Mouse (Mus musculus) adrenal gland, postnatal 10 days (tissue): ENCODE results near the gene Itln1. TPM values are rescaled to one million over a fixed set of nuclear protein-coding genes. Genes with fewer than 3 reads are reported as not detected.
A peak's percentile ranks its signal among the peaks of the same experiment; 100 is the strongest.
"Not testable (repeated sequence)": the region's sequence is repeated elsewhere in the genome, so short reads cannot be mapped to it uniquely, and the experiment has no call there.

ENCODE experiments used
- DNase-seq: peaks from one replicate; pipeline ENCODE4 v3.0.0; 2021; ENCODE audit warnings: mixed read lengths
- total RNA-seq, 2 experiments: library from RNA; stranded (reverse); gene quantifications; 2 replicates each; pipeline ENCODE4 v1.2.3; 2021

The Itln1 gene
- total RNA-seq, 2 experiments from 2014 or later, result not detected

GRCm38 (mm10) chr1:171513234-171513633 is 21.9 kb downstream of the Itln1 start:
- DNase-seq, result no peak

GRCm38 (mm10) chr1:171504586-171504985 is 30.5 kb downstream of the Itln1 start:
- no peak for DNase-seq

- DNase-seq, result peak; percentile 72
These were observed 31.4 kb downstream of the Itln1 start for GRCm38 (mm10) chr1:171503592-171504291.

- DNase-seq, result peak; percentile 94
These were observed 31.9 kb downstream of the Itln1 start, which contains the start of gene Alyref2 for GRCm38 (mm10) chr1:171503250-171503591. Gene Alyref2 (plus strand): TSS chr1:171503478.

GRCm38 (mm10) chr1:171502388-171503249 is 32.5 kb downstream of the Itln1 start:
- peak; percentile 60 for DNase-seq

- DNase-seq, result peak; percentile 33
These were observed 33.4 kb downstream of the Itln1 start for GRCm38 (mm10) chr1:171501636-171502080.

- no peak for DNase-seq
These were observed 34.0 kb downstream of the Itln1 start for GRCm38 (mm10) chr1:171501016-171501610.

- no peak for DNase-seq
These were observed 35.2 kb downstream of the Itln1 start for GRCm38 (mm10) chr1:171499856-171500255.

- no peak for DNase-seq
These were observed 39.7 kb downstream of the Itln1 start for GRCm38 (mm10) chr1:171495371-171495770.

GRCm38 (mm10) chr1:171494241-171494640 is 40.9 kb downstream of the Itln1 start:
- DNase-seq, result no peak

- DNase-seq, result peak; percentile 82
These were observed 56.1 kb downstream of the Itln1 start for GRCm38 (mm10) chr1:171478968-171479367.

GRCm38 (mm10) chr1:171477758-171478545 is 57.1 kb downstream of the Itln1 start:
- no peak for DNase-seq

GRCm38 (mm10) chr1:171477123-171477522 is 58.0 kb downstream of the Itln1 start:
- DNase-seq, result no peak

- DNase-seq, result no peak
These were observed 61.0 kb downstream of the Itln1 start for GRCm38 (mm10) chr1:171473920-171474640.

- no peak for DNase-seq
These were observed 61.6 kb downstream of the Itln1 start for GRCm38 (mm10) chr1:171473506-171473905.

GRCm38 (mm10) chr1:171471941-171472340 is 63.2 kb downstream of the Itln1 start:
- not testable (repeated sequence) for DNase-seq

- DNase-seq, result no peak
These were observed 63.6 kb downstream of the Itln1 start for GRCm38 (mm10) chr1:171471452-171471851.

- peak; percentile 23 for DNase-seq
These were observed 64.2 kb downstream of the Itln1 start for GRCm38 (mm10) chr1:171470896-171471295.

GRCm38 (mm10) chr1:171470371-171470871 is 64.7 kb downstream of the Itln1 start:
- peak; percentile 74 for DNase-seq

- no peak for DNase-seq
These were observed 65.4 kb downstream of the Itln1 start for GRCm38 (mm10) chr1:171469678-171470077.
